ENCODE assay signal across 25 mouse cellular contexts in genomic region chr11:32194086-32194485, GRCm38 (mm10). TPM values are rescaled to one million over a fixed set of nuclear protein-coding genes. Genes with fewer than 3 reads are reported as not detected.
DNase-seq lines count a peak whose midpoint lies in the region; ATAC-seq lines count a peak whose summit lies in the region.
"Had no signal": no experiment of that assay in that cellular context is flagged by ENCODE, and none has a peak within 500 bp of the region (broad histone marks: within the 10 kb centered on the region; RNA-seq: fewer than 3 reads in every experiment).

No protein-coding gene starts in this region.

- no peaks in the 10 kb centered on the region for H3K9me3 ChIP-seq in heart, embryonic 12.5 days (replicated peaks)
- no peaks in the 10 kb centered on the region for H3K9me3 ChIP-seq in intestine, embryonic 14.5 days (ENCODE audit: control insufficient read depth, low read length)
- no peaks in the 10 kb centered on the region for H3K9me3 ChIP-seq in intestine, embryonic 16.5 days (ENCODE audit: control insufficient read depth, low read length)
- no peaks in the 10 kb centered on the region for H3K9me3 ChIP-seq in midbrain, embryonic 11.5 days (ENCODE audit: control insufficient read depth, low read length)
- H3K9me3 ChIP-seq in midbrain, embryonic 13.5 days = no peaks in the 10 kb centered on the region
- H3K9me3 ChIP-seq: embryonic facial prominence, embryonic 13.5 days; embryonic facial prominence, embryonic 15.5 days; forebrain, embryonic 12.5 days had no signal

- no peak overlapping the region for H3K4me2 ChIP-seq in heart, embryonic 12.5 days
- no peak overlapping the region for H3K4me2 ChIP-seq in intestine, embryonic 14.5 days (ENCODE audit: low read length)
- H3K4me2 ChIP-seq in intestine, embryonic 16.5 days (ENCODE audit: low read depth, low read length) = no peak overlapping the region
- H3K4me2 ChIP-seq in midbrain, embryonic 11.5 days = no peak overlapping the region
- no peak overlapping the region for H3K4me2 ChIP-seq in midbrain, embryonic 13.5 days (replicated peaks)
- H3K4me2 ChIP-seq: embryonic facial prominence, embryonic 13.5 days; embryonic facial prominence, embryonic 15.5 days; forebrain, embryonic 12.5 days had no signal

- H3K4me3 ChIP-seq in heart, embryonic 12.5 days = no peak overlapping the region
- H3K4me3 ChIP-seq in intestine, embryonic 14.5 days (ENCODE audit: low read depth, low read length) = no peak overlapping the region
- H3K4me3 ChIP-seq in intestine, embryonic 16.5 days (ENCODE audit: low read length) = no peak overlapping the region
- H3K4me3 ChIP-seq in midbrain, embryonic 11.5 days (ENCODE audit: low read depth, low read length) = no peak overlapping the region
- H3K4me3 ChIP-seq in midbrain, embryonic 13.5 days (replicated peaks) = no peak overlapping the region
- H3K4me3 ChIP-seq: embryonic facial prominence, embryonic 13.5 days; embryonic facial prominence, embryonic 15.5 days; erythroblast, embryonic 14.5 days; forebrain, embryonic 12.5 days had no signal

- 74% methylated on average over 10 of the region's 10 CpGs for WGBS in heart, embryonic 12.5 days
- WGBS in intestine, embryonic 14.5 days = 77% methylated on average over 10 of the region's 10 CpGs
- 77% methylated on average over 10 of the region's 10 CpGs for WGBS in intestine, embryonic 16.5 days
- WGBS in midbrain, embryonic 11.5 days = 87% methylated on average over 10 of the region's 10 CpGs
- WGBS in midbrain, embryonic 13.5 days = 83% methylated on average over 10 of the region's 10 CpGs

- H3K4me1 ChIP-seq in heart, embryonic 12.5 days (replicated peaks) = peaks cover 20% of the 10 kb centered on the region
- H3K4me1 ChIP-seq in intestine, embryonic 14.5 days (replicated peaks; ENCODE audit: control insufficient read depth, insufficient read depth, low read length) = no peaks in the 10 kb centered on the region
- peaks cover under 1% of the 10 kb centered on the region; the same call in 1 of the 2 replicates for H3K4me1 ChIP-seq in intestine, embryonic 16.5 days (ENCODE audit: control insufficient read depth, insufficient read depth, low read length)
- no peaks in the 10 kb centered on the region for H3K4me1 ChIP-seq in midbrain, embryonic 11.5 days (ENCODE audit: control insufficient read depth, insufficient read depth, low read length)
- peaks cover 5% of the 10 kb centered on the region; the same call in 1 of the 2 replicates for H3K4me1 ChIP-seq in midbrain, embryonic 13.5 days (replicated peaks)
- H3K4me1 ChIP-seq: embryonic facial prominence, embryonic 13.5 days; embryonic facial prominence, embryonic 15.5 days had no signal

- peak; percentile 49 for DNase-seq in heart, adult 11 months
- peak; percentile 38 for DNase-seq in intestine, embryonic 14.5 days (ENCODE audit: low spot score)
- peak; percentile 49 for DNase-seq in midbrain, embryonic 11.5 days (ENCODE audit: low spot score, missing footprints)
- DNase-seq: adrenal gland, adult 2 months; adrenal gland, postnatal 10 days; adrenal gland, postnatal 25 days; cerebellum, adult 11 months; cerebellum, adult 18-20 months; cerebellum, adult 8-10 months; cerebellum, adult 9-11 months; cerebellum, postnatal 14 days; cerebellum, postnatal 36 days; embryo, embryonic 11 days had no signal

- no peak for ATAC-seq in heart, embryonic 12.5 days (ENCODE audit: insufficient number of reproducible peaks, low FRiP score)
- no peak for ATAC-seq in intestine, embryonic 14.5 days (replicated peaks; ENCODE audit: low FRiP score, low TSS enrichment, low read depth)
- ATAC-seq in intestine, embryonic 16.5 days = no peak
- no peak for ATAC-seq in midbrain, embryonic 11.5 days (ENCODE audit: low FRiP score)
- ATAC-seq in midbrain, embryonic 13.5 days = no peak
- ATAC-seq: forebrain, embryonic 14.5 days; forebrain, embryonic 16.5 days had no signal

- peaks cover 35% of the 10 kb centered on the region for H3K27me3 ChIP-seq in heart, embryonic 12.5 days (replicated peaks)
- no peaks in the 10 kb centered on the region for H3K27me3 ChIP-seq in intestine, embryonic 14.5 days (replicated peaks; ENCODE audit: control insufficient read depth, insufficient read depth, low read length)
- no peaks in the 10 kb centered on the region for H3K27me3 ChIP-seq in intestine, embryonic 16.5 days (replicated peaks; ENCODE audit: control insufficient read depth, insufficient read depth, low read length)
- H3K27me3 ChIP-seq in midbrain, embryonic 11.5 days (ENCODE audit: control insufficient read depth, insufficient read depth, low read length) = no peaks in the 10 kb centered on the region
- no peaks in the 10 kb centered on the region for H3K27me3 ChIP-seq in midbrain, embryonic 13.5 days

- H3K27ac ChIP-seq in heart, embryonic 12.5 days (ENCODE audit: poor library complexity, severe bottlenecking) = no peak overlapping the region
- no peak overlapping the region for H3K27ac ChIP-seq in intestine, embryonic 14.5 days (ENCODE audit: low read depth)
- no peak overlapping the region for H3K27ac ChIP-seq in intestine, embryonic 16.5 days (ENCODE audit: low read length)
- no peak overlapping the region for H3K27ac ChIP-seq in midbrain, embryonic 11.5 days (ENCODE audit: low read depth, low read length)
- no peak overlapping the region for H3K27ac ChIP-seq in midbrain, embryonic 13.5 days
- H3K27ac ChIP-seq: embryonic facial prominence, embryonic 13.5 days; embryonic facial prominence, embryonic 15.5 days; forebrain, embryonic 12.5 days had no signal

- no peaks in the 10 kb centered on the region for H3K36me3 ChIP-seq in heart, embryonic 12.5 days
- no peaks in the 10 kb centered on the region for H3K36me3 ChIP-seq in intestine, embryonic 14.5 days (ENCODE audit: control insufficient read depth, insufficient read depth, low read length)
- H3K36me3 ChIP-seq in intestine, embryonic 16.5 days (ENCODE audit: control insufficient read depth, insufficient read depth, low read length) = no peaks in the 10 kb centered on the region
- no peaks in the 10 kb centered on the region for H3K36me3 ChIP-seq in midbrain, embryonic 11.5 days (ENCODE audit: control insufficient read depth, insufficient read depth, low read length)
- H3K36me3 ChIP-seq in midbrain, embryonic 13.5 days = no peaks in the 10 kb centered on the region
- H3K36me3 ChIP-seq: embryonic facial prominence, embryonic 13.5 days; embryonic facial prominence, embryonic 15.5 days; forebrain, embryonic 12.5 days had no signal

- no peak overlapping the region for H3K9ac ChIP-seq in heart, embryonic 12.5 days
- H3K9ac ChIP-seq in intestine, embryonic 14.5 days (ENCODE audit: low read length) = no peak overlapping the region
- no peak overlapping the region for H3K9ac ChIP-seq in intestine, embryonic 16.5 days (ENCODE audit: low read depth, low read length)
- no peak overlapping the region for H3K9ac ChIP-seq in midbrain, embryonic 11.5 days (ENCODE audit: low read length)
- no peak overlapping the region for H3K9ac ChIP-seq in midbrain, embryonic 13.5 days (replicated peaks)
- H3K9ac ChIP-seq: embryonic facial prominence, embryonic 13.5 days; embryonic facial prominence, embryonic 15.5 days; forebrain, embryonic 12.5 days had no signal

RNA-seq across cellular contexts. Expression of gene Il9r, which starts 6.0 kb away (rescaled TPM):
- 0.18 TPM in 1 of 2 replicates, not detected in the other for polyA plus RNA-seq in heart, embryonic 12.5 days (2016; fragmentation: Nextera tagmentation; extraction: Ambion mirVana)
- polyA plus RNA-seq in intestine, embryonic 14.5 days (2014; fragmentation: Nextera tagmentation; extraction: Ambion mirVana) = not detected in 2 replicates
- polyA plus RNA-seq in intestine, embryonic 16.5 days (2015; fragmentation: Nextera tagmentation; extraction: Ambion mirVana) = 0.02 and 0.11 TPM in 2 replicates
- not detected in 2 replicates for polyA plus RNA-seq in midbrain, embryonic 11.5 days (2014; fragmentation: Nextera tagmentation; extraction: Ambion mirVana)
- polyA plus RNA-seq in midbrain, embryonic 13.5 days (2015; fragmentation: Nextera tagmentation; extraction: Ambion mirVana) = not detected in 2 replicates
- polyA plus RNA-seq: adrenal gland, adult 2 months; brain, embryonic 14.5 days; C2C12; embryonic facial prominence, embryonic 11.5 days; erythroblast, embryonic 14.5 days; forebrain, embryonic 12.5 days; forebrain, embryonic 14.5 days; forebrain, embryonic 16.5 days had no signal

RNA-seq across cellular contexts. Expression of gene Snrnp25, which starts 11.1 kb away (rescaled TPM):
- polyA plus RNA-seq in heart, embryonic 12.5 days (2016; fragmentation: Nextera tagmentation; extraction: Ambion mirVana) = 44.4 and 45.6 TPM in 2 replicates
- 58.0 and 60.7 TPM in 2 replicates for polyA plus RNA-seq in intestine, embryonic 14.5 days (2014; fragmentation: Nextera tagmentation; extraction: Ambion mirVana)
- 40.7 and 45.6 TPM in 2 replicates for polyA plus RNA-seq in intestine, embryonic 16.5 days (2015; fragmentation: Nextera tagmentation; extraction: Ambion mirVana)
- polyA plus RNA-seq in midbrain, embryonic 11.5 days (2014; fragmentation: Nextera tagmentation; extraction: Ambion mirVana) = 77.0 and 87.0 TPM in 2 replicates
- polyA plus RNA-seq in midbrain, embryonic 13.5 days (2015; fragmentation: Nextera tagmentation; extraction: Ambion mirVana) = 46.5 and 46.6 TPM in 2 replicates

RNA-seq across cellular contexts. Expression of gene Rhbdf1, which starts 28.0 kb away (rescaled TPM):
- 42.5 and 47.7 TPM in 2 replicates for polyA plus RNA-seq in heart, embryonic 12.5 days (2016; fragmentation: Nextera tagmentation; extraction: Ambion mirVana)
- 45.6 and 57.9 TPM in 2 replicates for polyA plus RNA-seq in intestine, embryonic 14.5 days (2014; fragmentation: Nextera tagmentation; extraction: Ambion mirVana)
- polyA plus RNA-seq in intestine, embryonic 16.5 days (2015; fragmentation: Nextera tagmentation; extraction: Ambion mirVana) = 50.3 and 51.5 TPM in 2 replicates
- 13.2 and 14.1 TPM in 2 replicates for polyA plus RNA-seq in midbrain, embryonic 11.5 days (2014; fragmentation: Nextera tagmentation; extraction: Ambion mirVana)
- polyA plus RNA-seq in midbrain, embryonic 13.5 days (2015; fragmentation: Nextera tagmentation; extraction: Ambion mirVana) = 13.6 and 14.8 TPM in 2 replicates

RNA-seq across cellular contexts. Expression of gene Mpg, which starts 32.2 kb away (rescaled TPM):
- polyA plus RNA-seq in heart, embryonic 12.5 days (2016; fragmentation: Nextera tagmentation; extraction: Ambion mirVana) = 17.8 and 19.1 TPM in 2 replicates
- 36.2 and 39.3 TPM in 2 replicates for polyA plus RNA-seq in intestine, embryonic 14.5 days (2014; fragmentation: Nextera tagmentation; extraction: Ambion mirVana)
- 32.6 and 33.8 TPM in 2 replicates for polyA plus RNA-seq in intestine, embryonic 16.5 days (2015; fragmentation: Nextera tagmentation; extraction: Ambion mirVana)
- polyA plus RNA-seq in midbrain, embryonic 11.5 days (2014; fragmentation: Nextera tagmentation; extraction: Ambion mirVana) = 24.8 and 27.2 TPM in 2 replicates
- 34.1 and 35.2 TPM in 2 replicates for polyA plus RNA-seq in midbrain, embryonic 13.5 days (2015; fragmentation: Nextera tagmentation; extraction: Ambion mirVana)
